Mouse (Mus musculus) c-Kit-positive CD71-positive TER-119-negative erythroid progenitor cells, embryonic 14.5 days (primary cell): ENCODE measurements around the gene Sh2d2a.
"Not testable (repeated sequence)": the region's sequence is repeated elsewhere in the genome, so short reads cannot be mapped to it uniquely, and the experiment has no call there.

ENCODE experiments used
- DNase-seq: peaks from one replicate; pipeline ENCODE4 v3.0.0-alpha.2; 2013; ENCODE audit warnings: low read depth

Sh2d2a gene

GRCm38 (mm10) chr3:87846650-87847110 lies at the start of gene Sh2d2a:
Gene Sh2d2a, plus strand, starts transcription at chr3:87846755.
- no peak for DNase-seq

- DNase-seq: no peak
These were observed 44.9 kb upstream of the Sh2d2a start for GRCm38 (mm10) chr3:87801681-87802080.

DNA sequence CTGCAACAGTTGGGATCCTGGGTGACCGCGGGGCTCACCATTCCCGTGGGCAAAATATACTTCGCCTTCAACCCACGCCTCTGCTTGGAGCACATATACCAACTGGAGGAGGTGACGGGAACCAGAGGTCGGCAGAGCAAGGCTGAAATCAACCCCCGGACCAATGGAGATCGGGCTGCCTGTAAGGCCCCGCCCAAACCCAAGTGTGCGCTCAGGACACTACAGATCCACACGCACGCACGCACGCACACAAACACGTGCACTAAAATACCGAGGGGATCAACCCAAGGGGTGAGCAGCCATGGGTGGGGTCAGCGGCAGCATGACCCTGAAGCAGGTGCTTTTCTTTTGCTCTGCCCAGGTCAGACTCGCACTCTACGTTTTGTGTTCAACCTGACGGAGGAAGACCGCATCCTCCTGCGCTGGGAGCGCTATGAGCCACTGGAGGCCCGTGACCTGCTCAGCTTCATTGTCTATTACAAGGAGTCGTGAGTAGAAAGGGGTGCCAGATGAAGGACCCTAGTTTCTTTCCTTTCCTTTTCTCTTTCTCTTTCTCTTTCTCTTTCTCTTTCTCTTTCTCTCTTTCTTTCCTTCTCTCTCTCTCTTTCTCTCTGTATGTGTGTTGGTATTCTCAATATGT lies 42.4 kb upstream of the Sh2d2a start:
- DNase-seq: no peak

GRCm38 (mm10) chr3:87809322-87809962 lies 37.1 kb upstream of the Sh2d2a start:
- DNase-seq: no peak

GRCm38 (mm10) chr3:87811297-87811696 lies 35.3 kb upstream of the Sh2d2a start:
- no peak for DNase-seq

DNA sequence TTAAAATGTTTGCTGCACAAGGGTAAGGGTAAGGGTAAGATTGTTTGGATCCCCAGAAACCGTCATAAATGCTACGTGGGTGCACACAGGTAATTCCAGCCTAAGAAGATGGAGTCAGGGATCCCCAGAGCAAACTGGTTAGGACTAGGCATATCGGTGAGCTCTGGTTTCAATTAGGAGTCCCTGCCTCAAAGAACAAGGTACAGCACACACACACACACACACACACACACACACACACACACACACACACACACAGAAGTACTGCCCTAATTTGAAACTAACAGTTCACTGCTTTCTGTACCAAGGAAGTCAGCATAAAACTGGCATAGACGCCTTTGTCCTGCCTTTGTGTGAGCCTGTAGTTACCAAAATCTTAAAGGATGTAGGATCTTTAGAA lies 34.1 kb upstream of the Sh2d2a start:
- no peak for DNase-seq

GRCm38 (mm10) chr3:87812873-87813272 lies 33.7 kb upstream of the Sh2d2a start:
- DNase-seq: no peak

DNA sequence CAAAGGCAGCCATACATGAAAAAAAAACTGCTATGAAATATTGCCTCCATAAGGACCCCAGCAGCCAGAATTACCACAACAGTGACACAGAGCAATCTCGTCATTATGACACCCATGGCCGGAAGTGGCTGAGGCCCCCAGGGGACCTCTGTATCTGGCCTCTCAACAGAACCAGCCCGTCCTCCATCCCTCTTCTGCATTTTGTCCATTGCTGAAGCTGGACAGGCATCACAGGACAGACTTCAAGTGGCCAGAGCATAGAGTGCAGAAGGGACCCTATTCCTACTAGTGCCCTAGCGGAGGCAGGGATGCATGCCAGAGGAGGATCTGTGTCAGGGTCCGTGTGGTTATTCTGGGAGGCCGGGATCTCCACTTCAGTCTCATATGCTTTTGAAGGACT lies 30.4 kb upstream of the Sh2d2a start:
- DNase-seq: no peak

GRCm38 (mm10) chr3:87816646-87817093 lies 29.9 kb upstream of the Sh2d2a start:
- DNase-seq: peak; percentile 71

DNA sequence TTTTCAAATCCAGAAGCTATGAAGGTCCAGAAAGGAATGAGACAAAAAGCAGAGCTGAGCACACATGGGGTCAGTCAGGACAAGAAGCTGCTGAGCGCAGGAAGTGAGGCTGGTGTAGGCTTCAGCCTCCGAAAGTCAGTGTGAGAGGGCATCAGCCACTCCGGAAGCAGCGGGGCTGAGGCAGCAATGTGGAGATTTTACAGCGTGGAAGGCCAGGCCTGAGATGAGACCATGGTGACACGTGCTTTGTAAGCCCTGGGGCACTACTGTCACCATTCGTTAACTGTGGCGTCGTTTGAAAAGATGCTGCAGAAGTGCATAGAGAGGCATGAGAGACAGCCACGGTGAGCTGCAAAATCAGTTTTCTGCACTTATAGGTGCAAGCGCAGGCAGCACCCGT lies 28.3 kb upstream of the Sh2d2a start:
- DNase-seq: no peak

- DNase-seq: not testable (repeated sequence)
These were observed 22.3 kb upstream of the Sh2d2a start, which contains the start of gene Pear1 for GRCm38 (mm10) chr3:87824206-87824605. Gene Pear1, minus strand, starts transcription at chr3:87824306.

DNA sequence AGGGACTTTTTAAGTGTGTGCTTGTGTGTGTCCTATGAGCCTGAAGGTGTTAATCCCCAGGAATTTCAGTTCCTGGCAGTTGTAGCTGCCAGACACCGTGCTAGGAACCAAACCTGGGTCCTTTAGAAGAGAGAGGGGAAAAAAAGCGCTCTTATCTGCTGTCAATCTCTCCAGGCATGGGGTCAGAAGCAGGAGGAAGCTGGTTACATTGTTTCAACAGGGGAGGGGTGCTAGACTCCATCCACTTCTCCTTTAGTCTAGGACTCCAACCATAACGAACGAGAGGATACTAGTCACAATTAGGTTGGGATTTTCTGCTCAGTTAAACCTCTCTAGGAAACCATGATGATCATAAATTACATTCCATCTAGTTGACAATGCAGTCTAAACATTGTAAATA lies 18.1 kb upstream of the Sh2d2a start:
- DNase-seq: no peak

DNA sequence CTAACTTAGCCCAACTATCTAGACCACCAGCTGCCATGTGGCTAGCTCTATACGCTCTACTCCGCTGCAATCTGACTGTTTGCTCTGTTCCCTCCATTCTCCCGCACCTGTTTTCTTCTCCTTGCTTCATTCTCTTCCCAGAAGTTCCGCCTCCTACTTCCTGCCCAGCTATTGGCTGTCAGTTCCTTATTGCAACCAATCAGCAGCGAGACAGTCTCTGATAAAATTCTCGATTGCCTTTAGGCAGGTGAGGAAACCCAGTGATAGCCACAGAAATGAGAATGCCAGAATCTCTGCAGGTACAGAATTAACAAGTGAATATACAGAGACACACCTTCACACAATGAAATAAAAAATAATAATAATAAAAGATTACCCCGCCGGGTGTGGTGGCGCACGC lies 17.5 kb upstream of the Sh2d2a start:
- DNase-seq: peak; percentile 10

- no peak for DNase-seq
These were observed 14.3 kb upstream of the Sh2d2a start for GRCm38 (mm10) chr3:87832109-87832859.

GRCm38 (mm10) chr3:87833482-87833881 lies 13.1 kb upstream of the Sh2d2a start:
- DNase-seq: no peak

DNA sequence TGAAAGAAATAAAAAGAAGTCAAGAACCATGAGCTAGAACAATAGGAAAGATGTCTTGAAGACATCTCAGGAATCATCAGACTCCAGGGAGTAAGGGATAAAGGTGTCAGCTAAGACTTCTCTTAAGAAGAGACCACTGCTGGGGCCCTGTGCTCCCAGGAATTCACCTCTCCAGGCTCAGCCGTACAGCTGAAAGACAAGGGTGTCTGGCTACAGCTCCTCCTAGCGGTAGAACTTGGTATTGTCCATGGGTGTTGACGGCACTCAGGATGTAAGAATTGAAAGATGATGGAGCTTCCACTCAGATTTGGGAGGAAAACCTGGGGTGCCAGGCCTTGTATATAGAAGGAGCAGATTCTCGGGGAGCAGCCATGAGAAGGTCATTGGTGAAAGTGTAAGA lies 7.9 kb upstream of the Sh2d2a start:
- peak; percentile 44 for DNase-seq

- DNase-seq: no peak
These were observed 5.7 kb upstream of the Sh2d2a start for GRCm38 (mm10) chr3:87840858-87841257.

DNA sequence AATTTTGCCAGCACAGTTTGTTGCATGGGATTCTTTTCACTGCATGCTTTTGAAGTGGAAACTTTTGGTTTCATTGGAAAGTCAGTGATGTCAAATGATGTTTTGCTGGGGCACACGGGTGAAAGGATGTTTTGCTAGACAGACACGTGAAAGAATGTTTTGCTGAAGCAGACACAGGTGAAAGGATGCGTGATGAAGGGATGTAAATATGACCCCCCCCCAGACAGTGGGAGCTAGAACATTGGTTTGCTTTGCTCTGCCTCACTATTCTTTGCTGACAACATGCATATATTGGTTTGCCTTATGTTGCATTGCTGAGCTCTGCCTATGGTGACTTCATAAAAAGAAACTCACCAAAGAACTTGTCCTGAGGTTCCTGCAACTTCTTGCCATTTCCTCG lies 1.6 kb upstream of the Sh2d2a start:
- no peak for DNase-seq

GRCm38 (mm10) chr3:87846186-87846585 lies 369 bp upstream of the Sh2d2a start:
- no peak for DNase-seq

- no peak for DNase-seq
These were observed 1.1 kb downstream of the Sh2d2a start for GRCm38 (mm10) chr3:87847680-87848079.

GRCm38 (mm10) chr3:87849117-87849516 lies 2.6 kb downstream of the Sh2d2a start:
- no peak for DNase-seq

DNA sequence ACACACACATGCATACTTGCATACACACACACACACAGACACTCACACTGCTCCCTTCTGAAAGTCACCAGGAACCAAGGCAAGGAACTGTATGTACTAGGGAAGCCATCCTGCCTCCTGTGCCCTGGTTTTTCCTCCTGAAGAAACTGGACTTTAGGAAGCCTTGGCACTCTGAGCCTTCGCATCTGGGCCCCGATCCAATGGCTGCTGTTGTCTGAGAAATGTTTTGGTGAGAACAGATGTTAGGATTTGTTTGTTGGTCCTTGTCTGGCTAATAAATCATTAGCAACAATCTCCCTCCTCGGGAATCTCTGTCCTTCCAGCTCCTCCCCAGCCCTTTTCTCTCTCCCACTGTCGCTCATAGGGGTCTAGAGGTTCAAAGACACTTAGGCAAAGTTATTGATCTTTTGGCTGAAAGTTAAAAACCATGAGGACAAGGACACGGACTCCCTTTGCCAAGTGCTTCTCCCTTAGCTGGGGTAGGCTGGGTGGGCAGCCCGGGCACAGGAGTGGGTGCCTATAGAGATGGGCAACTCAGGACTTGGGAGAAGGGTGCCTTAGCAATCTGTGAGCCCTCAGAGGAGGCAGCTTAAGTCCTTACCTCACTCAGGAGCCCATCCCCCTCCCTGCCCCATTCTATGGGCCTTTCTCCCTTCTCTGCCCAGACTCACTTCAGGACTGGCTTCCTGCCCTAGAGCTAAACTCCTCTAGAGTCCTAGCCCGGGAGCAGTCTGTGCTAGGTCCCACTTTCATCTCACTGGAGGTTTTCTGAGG lies 8.4 kb downstream of the Sh2d2a start:
- no peak for DNase-seq
